Mouse (Mus musculus): ENCODE data around the gene Dsel. TPM values are rescaled to one million over a fixed set of nuclear protein-coding genes. Genes with fewer than 3 reads are reported as not detected.

Gene Dsel
- polyA plus RNA-seq (2014; fragmentation: Illumina TruSeq; extraction: RNeasy Lipid Tissue Mini Kit (QIAGEN cat#74804); ENCODE audit: insufficient read depth, low read depth, low replicate concordance) = 4.5 TPM

GRCm38 (mm10) chr1:111864779-111865165, at the start of gene Dsel:
Gene Dsel, minus strand, starts transcription at chr1:111864918.

Measured in lung, adult 10 weeks (tissue).